Mouse (Mus musculus): ENCODE measurements around the gene Clic4. TPM values are rescaled to one million over a fixed set of nuclear protein-coding genes. Genes with fewer than 3 reads are reported as not detected.

Gene Clic4
- polyA plus RNA-seq, 1 experiment from 2014 or later = 66.9 TPM

GRCm38 (mm10) chr4:135271419-135271828, 1.2 kb downstream of the Clic4 start:
- peak overlapping the region; percentile 85 for H3K4me3 ChIP-seq (ENCODE audit: low read depth, low read length)
- no peaks in the 10 kb centered on the region for H3K9me3 ChIP-seq (ENCODE audit: control insufficient read depth)
- H3K27ac ChIP-seq (ENCODE audit: low read depth, low read length) = peak overlapping the region; percentile 93; the same call in 1 of the 2 replicates
- H3K4me2 ChIP-seq (replicated peaks; ENCODE audit: low read depth) = peak overlapping the region; percentile 82
- no peaks in the 10 kb centered on the region for H3K27me3 ChIP-seq (replicated peaks; ENCODE audit: control insufficient read depth, insufficient read depth, low read length)
- no peak for ATAC-seq
- TF ChIP-seq CTCF (IDR thresholded peaks at IDR 0.05; ENCODE audit: low read depth) = no peak
- peak overlapping the region; percentile 84 for H3K9ac ChIP-seq (ENCODE audit: low read depth, low read length)
- H3K36me3 ChIP-seq (ENCODE audit: control insufficient read depth, insufficient read depth) = no peaks in the 10 kb centered on the region
- peaks cover 12% of the 10 kb centered on the region for H3K4me1 ChIP-seq (replicated peaks; ENCODE audit: control insufficient read depth, insufficient read depth, low read length)
- WGBS = 2% methylated on average over 20 of the region's 20 CpGs

GRCm38 (mm10) chr4:135270476-135270875, 2.1 kb downstream of the Clic4 start:
- peak overlapping the region; percentile 82 for H3K4me2 ChIP-seq (replicated peaks; ENCODE audit: low read depth)
- ATAC-seq = no peak
- H3K4me1 ChIP-seq (replicated peaks; ENCODE audit: control insufficient read depth, insufficient read depth, low read length) = peaks cover 12% of the 10 kb centered on the region
- H3K9me3 ChIP-seq (ENCODE audit: control insufficient read depth) = no peaks in the 10 kb centered on the region
- H3K4me3 ChIP-seq (ENCODE audit: low read depth, low read length) = peak overlapping the region; percentile 85; the same call in 1 of the 2 replicates
- no peaks in the 10 kb centered on the region for H3K36me3 ChIP-seq (ENCODE audit: control insufficient read depth, insufficient read depth)
- no peak overlapping the region; the same call in 1 of the 2 replicates for H3K27ac ChIP-seq (ENCODE audit: low read depth, low read length)
- no peaks in the 10 kb centered on the region for H3K27me3 ChIP-seq (replicated peaks; ENCODE audit: control insufficient read depth, insufficient read depth, low read length)
- WGBS = 55% methylated on average over 8 of the region's 8 CpGs
- H3K9ac ChIP-seq (ENCODE audit: low read depth, low read length) = 0 out of 2 replicates have a peak overlapping the region, but pooled peaks have one; percentile 84
- no peak for TF ChIP-seq CTCF (IDR thresholded peaks at IDR 0.05; ENCODE audit: low read depth)

- Histone ChIP-seq H3K9me3 (ENCODE audit: control insufficient read depth) (no peaks in the 10 kb centered on the region), H3K9ac (ENCODE audit: low read depth, low read length) (no peak overlapping the region), H3K4me2 (replicated peaks; ENCODE audit: low read depth) (peak overlapping the region; percentile 82), H3K36me3 (ENCODE audit: control insufficient read depth, insufficient read depth) (no peaks in the 10 kb centered on the region), H3K27me3 (replicated peaks; ENCODE audit: control insufficient read depth, insufficient read depth, low read length) (no peaks in the 10 kb centered on the region), H3K27ac (ENCODE audit: low read depth, low read length) (no peak overlapping the region), H3K4me3 (ENCODE audit: low read depth, low read length) (peak overlapping the region; percentile 85; the same call in 1 of the 2 replicates), H3K4me1 (replicated peaks; ENCODE audit: control insufficient read depth, insufficient read depth, low read length) (peaks cover 7% of the 10 kb centered on the region)
- no peak for TF ChIP-seq CTCF (IDR thresholded peaks at IDR 0.05; ENCODE audit: low read depth)
- 72% methylated on average over 7 of the region's 7 CpGs for WGBS
- ATAC-seq = no peak
Observed at GRCm38 (mm10) chr4:135269656-135270341, 2.8 kb downstream of the Clic4 start.

- H3K27ac ChIP-seq (ENCODE audit: low read depth, low read length) = 0 out of 2 replicates have a peak overlapping the region, but pooled peaks have one; percentile 7
- WGBS = 54% methylated on average over 8 of the region's 8 CpGs
- no peak for TF ChIP-seq CTCF (IDR thresholded peaks at IDR 0.05; ENCODE audit: low read depth)
- no peaks in the 10 kb centered on the region for H3K9me3 ChIP-seq (ENCODE audit: control insufficient read depth)
- H3K27me3 ChIP-seq (replicated peaks; ENCODE audit: control insufficient read depth, insufficient read depth, low read length) = no peaks in the 10 kb centered on the region
- no peak overlapping the region for H3K4me3 ChIP-seq (ENCODE audit: low read depth, low read length)
- H3K9ac ChIP-seq (ENCODE audit: low read depth, low read length) = no peak overlapping the region; the same call in 1 of the 2 replicates
- ATAC-seq = no peak
- no peaks in the 10 kb centered on the region for H3K4me1 ChIP-seq (replicated peaks; ENCODE audit: control insufficient read depth, insufficient read depth, low read length)
- H3K4me2 ChIP-seq (replicated peaks; ENCODE audit: low read depth) = peak overlapping the region; percentile 40; the same call in 1 of the 2 replicates
- no peaks in the 10 kb centered on the region for H3K36me3 ChIP-seq (ENCODE audit: control insufficient read depth, insufficient read depth)
Observed at GRCm38 (mm10) chr4:135267521-135267920, 5.1 kb downstream of the Clic4 start.

- Histone ChIP-seq H3K9me3 (ENCODE audit: control insufficient read depth) (no peaks in the 10 kb centered on the region), H3K4me2 (replicated peaks; ENCODE audit: low read depth) (peak overlapping the region; percentile 40), H3K27me3 (replicated peaks; ENCODE audit: control insufficient read depth, insufficient read depth, low read length) (no peaks in the 10 kb centered on the region), H3K4me1 (replicated peaks; ENCODE audit: control insufficient read depth, insufficient read depth, low read length) (no peaks in the 10 kb centered on the region), H3K36me3 (ENCODE audit: control insufficient read depth, insufficient read depth) (0 out of 2 replicates have a peak, but pooled peaks cover 2% of the 10 kb centered on the region), H3K27ac (ENCODE audit: low read depth, low read length) (0 out of 2 replicates have a peak overlapping the region, but pooled peaks have one; percentile 7), H3K9ac (ENCODE audit: low read depth, low read length) (no peak overlapping the region; the same call in 1 of the 2 replicates), H3K4me3 (ENCODE audit: low read depth, low read length) (no peak overlapping the region)
- no peak for TF ChIP-seq CTCF (IDR thresholded peaks at IDR 0.05; ENCODE audit: low read depth)
- ATAC-seq = no peak
- WGBS = 72% methylated on average over 9 of the region's 9 CpGs
Observed at GRCm38 (mm10) chr4:135266987-135267386, 5.6 kb downstream of the Clic4 start.

- 60% methylated on average over 4 of the region's 4 CpGs for WGBS
Observed at GRCm38 (mm10) chr4:135260434-135260833, 12.2 kb downstream of the Clic4 start.

More at GRCm38 (mm10) chr4:135260434-135260833, 12.2 kb downstream of the Clic4 start:
- no peak for ATAC-seq
- no peaks in the 10 kb centered on the region for H3K9me3 ChIP-seq (ENCODE audit: control insufficient read depth)
- H3K9ac ChIP-seq (ENCODE audit: low read depth, low read length) = no peak overlapping the region
- H3K4me3 ChIP-seq (ENCODE audit: low read depth, low read length) = no peak overlapping the region
- no peak for TF ChIP-seq CTCF (IDR thresholded peaks at IDR 0.05; ENCODE audit: low read depth)
- no peaks in the 10 kb centered on the region for H3K27me3 ChIP-seq (replicated peaks; ENCODE audit: control insufficient read depth, insufficient read depth, low read length)
- peaks cover 7% of the 10 kb centered on the region; the same call in 1 of the 2 replicates for H3K36me3 ChIP-seq (ENCODE audit: control insufficient read depth, insufficient read depth)
- H3K4me2 ChIP-seq (replicated peaks; ENCODE audit: low read depth) = no peak overlapping the region
- no peaks in the 10 kb centered on the region for H3K4me1 ChIP-seq (replicated peaks; ENCODE audit: control insufficient read depth, insufficient read depth, low read length)
- H3K27ac ChIP-seq (ENCODE audit: low read depth, low read length) = no peak overlapping the region
